18 mouse cellular contexts compared by ENCODE assay signal in genomic region chr5:108823276-108823675, GRCm38 (mm10). TPM values are rescaled to one million over a fixed set of nuclear protein-coding genes. Genes with fewer than 3 reads are reported as not detected.
DNase-seq lines count a peak whose midpoint lies in the region; ATAC-seq lines count a peak whose summit lies in the region.
"Had no signal": no experiment of that assay in that cellular context is flagged by ENCODE, and none has a peak within 500 bp of the region (broad histone marks: within the 10 kb centered on the region; RNA-seq: fewer than 3 reads in every experiment).

No protein-coding gene starts in this region.

- H3K4me3 ChIP-seq in hindbrain, embryonic 13.5 days: no peak overlapping the region
- H3K4me3 ChIP-seq: forebrain, embryonic 10.5 days; gastrocnemius, adult 2 months; neural tube, embryonic 15.5 days had no signal

- H3K4me2 ChIP-seq in hindbrain, embryonic 13.5 days: no peak overlapping the region
- H3K4me2 ChIP-seq: heart, embryonic 11.5 days; neural tube, embryonic 15.5 days had no signal

- no peaks in the 10 kb centered on the region for H3K27me3 ChIP-seq in hindbrain, embryonic 13.5 days
- H3K27me3 ChIP-seq: neural tube, embryonic 15.5 days had no signal

- H3K36me3 ChIP-seq in hindbrain, embryonic 13.5 days: no peaks in the 10 kb centered on the region
- H3K36me3 ChIP-seq: forebrain, embryonic 10.5 days; neural tube, embryonic 15.5 days had no signal

- no peak overlapping the region for H3K27ac ChIP-seq in hindbrain, embryonic 13.5 days
- H3K27ac ChIP-seq: forebrain, embryonic 10.5 days; gastrocnemius, adult 2 months; neural tube, embryonic 15.5 days had no signal

- peak; percentile 1 for DNase-seq in kidney, adult 9 months
- no peak for DNase-seq in kidney, adult 11 months
- peak; percentile 80 for DNase-seq in ovary, postnatal 36 days (ENCODE audit: low spot score)
- DNase-seq in ovary, postnatal 14 days (ENCODE audit: low spot score): no peak
- peak; percentile 78 for DNase-seq in adrenal gland, postnatal 10 days
- peak; percentile 66 for DNase-seq in testis, postnatal 10 days (ENCODE audit: low spot score)
- DNase-seq: cerebellum, adult 8-10 months; gastrocnemius, adult 2 months; heart, postnatal 4 days; layer of hippocampus, postnatal 36 days; thymus, postnatal 25 days had no signal

- 90% methylated on average over 2 of the region's 2 CpGs for WGBS in hindbrain, embryonic 13.5 days

- H3K9ac ChIP-seq in hindbrain, embryonic 13.5 days: no peak overlapping the region
- H3K9ac ChIP-seq: neural tube, embryonic 15.5 days had no signal

- no peak for ATAC-seq in hindbrain, embryonic 13.5 days (ENCODE audit: low FRiP score)
- ATAC-seq: intestine, postnatal 0 days had no signal

- H3K4me1 ChIP-seq in hindbrain, embryonic 13.5 days (replicated peaks): no peaks in the 10 kb centered on the region
- H3K4me1 ChIP-seq: forebrain, embryonic 10.5 days; neural tube, embryonic 15.5 days had no signal

- H3K9me3 ChIP-seq in hindbrain, embryonic 13.5 days: no peaks in the 10 kb centered on the region
- H3K9me3 ChIP-seq: forebrain, embryonic 10.5 days; neural tube, embryonic 15.5 days had no signal

RNA-seq across cellular contexts. Expression of gene Vmn2r8, which starts 14.6 kb away (rescaled TPM):
- not detected for total RNA-seq in adrenal gland, postnatal 10 days (2021)
- polyA plus RNA-seq in hindbrain, embryonic 13.5 days (2015; fragmentation: Nextera tagmentation; extraction: Ambion mirVana): not detected in 2 replicates
- total RNA-seq: gastrocnemius, adult 2 months; heart, postnatal 4 days; layer of hippocampus, postnatal 36 days had no signal
- polyA plus RNA-seq: embryonic facial prominence, embryonic 11.5 days; forebrain, embryonic 10.5 days; heart, embryonic 11.5 days; intestine, postnatal 0 days; limb, embryonic 14.5 days; neural tube, embryonic 15.5 days had no signal

RNA-seq across cellular contexts. Expression of gene Tmed11, which starts 28.1 kb away (rescaled TPM):
- total RNA-seq in adrenal gland, postnatal 10 days (2021): not detected
- not detected in 2 replicates for polyA plus RNA-seq in hindbrain, embryonic 13.5 days (2015; fragmentation: Nextera tagmentation; extraction: Ambion mirVana)
- total RNA-seq: gastrocnemius, adult 2 months; heart, postnatal 4 days; layer of hippocampus, postnatal 36 days had no signal
- polyA plus RNA-seq: embryonic facial prominence, embryonic 11.5 days; forebrain, embryonic 10.5 days; heart, embryonic 11.5 days; limb, embryonic 14.5 days; neural tube, embryonic 15.5 days had no signal

RNA-seq across cellular contexts. Expression of gene Vmn2r9, which starts 29.1 kb away (rescaled TPM):
- total RNA-seq in adrenal gland, postnatal 10 days (2021): not detected
- polyA plus RNA-seq in hindbrain, embryonic 13.5 days (2015; fragmentation: Nextera tagmentation; extraction: Ambion mirVana): not detected in 2 replicates
- total RNA-seq: gastrocnemius, adult 2 months; heart, postnatal 4 days; layer of hippocampus, postnatal 36 days had no signal
- polyA plus RNA-seq: embryonic facial prominence, embryonic 11.5 days; forebrain, embryonic 10.5 days; heart, embryonic 11.5 days; intestine, postnatal 0 days; limb, embryonic 14.5 days; neural tube, embryonic 15.5 days had no signal

RNA-seq across cellular contexts. Expression of gene Rnf212, which starts 48.5 kb away (rescaled TPM):
- total RNA-seq in adrenal gland, postnatal 10 days (2021): not detected
- polyA plus RNA-seq in hindbrain, embryonic 13.5 days (2015; fragmentation: Nextera tagmentation; extraction: Ambion mirVana): not detected in 2 replicates
- total RNA-seq: gastrocnemius, adult 2 months; heart, postnatal 4 days; layer of hippocampus, postnatal 36 days had no signal
- polyA plus RNA-seq: limb, embryonic 14.5 days; neural tube, embryonic 15.5 days had no signal

Comparison
In these comparisons a context has a peak if more than half of its experiments do, and no peak if none do; other contexts are left out.
1. DNase-seq: peak in kidney, adult 9 months (single experiment), ovary, postnatal 36 days (single experiment), adrenal gland, postnatal 10 days (single experiment) and testis, postnatal 10 days (single experiment); none in kidney, adult 11 months (single experiment) and ovary, postnatal 14 days (single experiment).